Mouse (Mus musculus): Measurements from ENCODE around the gene Dennd4a.

Dennd4a gene

DNA sequence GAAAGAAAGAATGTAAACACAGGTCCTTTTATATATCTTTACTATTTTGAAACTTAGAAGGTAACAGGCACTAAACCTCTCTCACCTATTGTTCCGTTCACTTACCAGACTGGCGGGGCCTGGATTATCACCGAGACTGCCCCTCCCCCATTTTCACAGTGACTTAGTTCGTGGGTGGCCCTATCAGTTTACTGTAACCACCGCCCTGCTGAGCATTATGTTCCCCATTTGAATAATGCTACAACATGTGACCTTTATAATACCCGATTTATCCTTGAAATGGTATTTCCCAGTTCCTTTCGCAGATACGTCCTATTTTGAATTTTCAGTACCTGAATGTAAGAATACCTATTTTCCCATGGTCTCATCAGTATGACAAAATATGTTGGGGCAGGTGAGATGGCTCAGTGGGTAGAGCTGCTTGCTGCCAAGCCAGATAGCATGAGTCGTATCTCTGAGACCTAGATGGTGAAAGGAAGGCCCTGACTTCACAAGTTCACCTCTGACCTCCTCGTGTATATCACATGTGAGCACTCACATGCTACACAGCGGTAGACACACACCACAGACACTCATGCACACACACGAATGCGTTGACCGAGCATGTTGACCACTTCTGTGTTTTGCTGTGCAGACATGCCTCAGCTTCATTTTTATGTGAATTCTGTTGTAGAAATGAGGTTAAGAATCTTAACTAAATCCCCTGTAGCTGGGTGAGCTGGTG lies 93.9 kb downstream of the Dennd4a start:
- CTCF ChIA-PET: interaction anchor here (0.9 kb wide), 1 partner anchor 23 kb away, joined by 4 read pairs; no protein-coding TSS in a partner anchor

DNA sequence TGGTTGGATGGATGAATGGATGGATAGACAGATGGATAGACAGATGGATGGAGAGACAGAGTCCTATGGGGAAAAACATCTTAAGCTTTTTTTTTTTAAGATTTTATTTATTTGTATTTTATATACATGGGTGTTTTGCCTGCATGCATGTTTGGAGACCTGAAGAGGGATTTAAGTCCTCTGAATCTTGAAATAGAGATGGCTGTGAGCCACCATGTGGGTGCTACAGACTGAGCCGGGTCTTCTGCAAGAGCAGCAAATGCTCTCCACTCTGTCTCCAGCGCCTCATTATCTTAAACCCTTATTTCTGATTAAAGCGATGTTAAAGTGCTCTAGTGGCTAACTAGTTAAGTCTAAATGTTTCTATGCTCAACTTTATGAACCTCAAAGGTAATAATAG lies 96.3 kb downstream of the Dennd4a start:
- CTCF ChIA-PET: no interaction called here

DNA sequence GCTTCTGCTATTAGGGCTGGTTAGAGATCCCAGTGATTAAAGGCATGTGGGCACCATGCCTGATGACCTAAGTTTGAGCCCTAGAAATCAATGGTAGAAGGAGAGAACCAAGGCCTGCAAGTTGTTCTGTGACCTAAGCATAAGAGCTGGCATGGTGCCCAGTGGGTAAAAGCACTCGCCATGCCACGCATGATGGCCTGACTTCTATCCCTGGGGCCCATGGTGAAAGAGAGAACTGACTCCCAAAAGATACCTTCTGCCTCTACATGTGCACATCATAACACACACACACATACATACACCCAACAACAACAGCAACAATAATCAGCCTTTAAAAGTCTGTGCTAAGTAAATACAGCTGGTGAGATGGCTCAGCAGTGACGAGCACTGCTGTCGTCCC lies 102.3 kb downstream of the Dennd4a start:
- CTCF ChIA-PET: interaction anchor here (1.3 kb wide), 1 partner anchor 9 kb away, joined by 25 read pairs; no protein-coding TSS in a partner anchor

DNA sequence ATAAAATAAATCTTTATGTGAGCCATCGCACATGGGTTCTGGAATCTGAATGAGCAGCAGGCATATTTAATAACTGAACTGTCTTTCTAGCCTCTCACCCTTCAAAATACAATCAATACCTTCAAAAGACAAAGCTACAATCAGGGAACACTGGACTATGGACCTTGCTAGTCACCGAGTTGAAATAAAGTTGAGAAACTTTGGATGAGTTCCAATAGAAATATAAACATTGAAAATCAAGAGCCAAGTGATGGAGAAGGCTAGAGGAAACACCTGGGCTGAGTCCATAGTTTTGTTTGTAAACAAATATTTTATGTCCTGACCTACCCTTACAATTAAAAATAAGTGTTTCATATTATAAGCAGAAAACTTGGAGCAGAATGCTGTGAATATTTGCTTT lies 102.8 kb downstream of the Dennd4a start:
- CTCF ChIA-PET: interaction anchor here (1.3 to 1.6 kb wide), 2 partner anchors 10 to 20 kb away, joined by 8 to 25 read pairs; no protein-coding TSS in a partner anchor

DNA sequence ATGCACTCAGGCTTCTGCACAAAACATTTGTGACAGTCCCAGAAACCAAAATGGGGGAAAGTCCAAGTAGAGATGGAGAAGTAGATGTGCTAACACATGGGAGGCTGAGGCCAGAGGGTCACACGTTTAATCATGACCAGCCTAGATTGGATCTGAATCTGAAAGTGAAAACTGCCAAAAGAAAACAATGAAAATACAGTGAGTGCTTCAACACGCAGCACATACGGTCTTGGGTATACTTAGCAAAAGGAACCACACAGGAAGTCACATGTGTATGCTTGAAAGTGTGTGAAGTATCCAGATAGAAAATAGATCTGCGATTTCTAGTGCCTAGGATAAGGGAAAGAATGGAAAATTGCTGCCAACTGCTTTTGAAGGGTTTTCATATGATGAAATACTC lies 103.5 kb downstream of the Dennd4a start:
- CTCF ChIA-PET: interaction anchor here (1.6 kb wide), 1 partner anchor 19 kb away, joined by 8 read pairs; no protein-coding TSS in a partner anchor

DNA sequence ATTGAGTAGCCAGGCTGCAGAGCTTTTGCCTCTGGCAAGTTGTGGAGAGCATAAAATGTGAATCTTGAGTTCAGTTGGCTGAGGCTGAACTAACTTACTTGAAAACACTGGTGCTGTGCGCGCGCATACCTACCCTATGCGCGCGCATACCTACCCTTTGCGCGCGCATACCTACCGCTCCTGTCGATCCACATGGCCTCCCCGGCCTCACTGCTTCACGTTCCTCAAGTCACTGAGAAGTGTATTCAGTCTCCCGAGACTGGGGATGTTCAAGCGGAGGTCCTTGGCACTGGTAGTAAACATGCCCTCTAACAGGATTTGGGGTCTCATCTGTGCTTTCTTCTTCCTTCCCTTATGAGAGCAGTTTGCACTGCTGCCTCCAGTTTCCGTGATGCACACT lies 107.4 kb downstream of the Dennd4a start:
- CTCF ChIA-PET: no interaction called here

DNA sequence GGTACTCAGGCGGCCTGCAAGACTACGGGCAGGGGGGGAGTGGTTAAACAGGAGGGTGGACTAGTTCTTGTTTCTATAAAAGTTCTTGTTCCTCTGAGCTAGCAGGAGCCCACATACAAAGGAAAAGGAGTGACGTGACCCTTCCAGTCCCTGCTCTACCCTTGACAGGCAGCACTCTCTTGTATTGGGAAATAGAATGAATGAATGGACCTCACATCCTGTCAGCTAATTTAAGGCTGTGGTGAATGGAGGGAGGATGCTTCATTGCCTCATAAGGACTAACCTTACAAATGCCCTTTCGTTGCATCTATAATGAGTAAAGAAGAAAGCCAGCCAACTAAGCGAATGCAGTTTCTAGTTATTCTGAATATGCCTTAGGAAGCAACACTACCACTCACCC lies 114.6 kb downstream of the Dennd4a start:
- CTCF ChIA-PET: no interaction called here

DNA sequence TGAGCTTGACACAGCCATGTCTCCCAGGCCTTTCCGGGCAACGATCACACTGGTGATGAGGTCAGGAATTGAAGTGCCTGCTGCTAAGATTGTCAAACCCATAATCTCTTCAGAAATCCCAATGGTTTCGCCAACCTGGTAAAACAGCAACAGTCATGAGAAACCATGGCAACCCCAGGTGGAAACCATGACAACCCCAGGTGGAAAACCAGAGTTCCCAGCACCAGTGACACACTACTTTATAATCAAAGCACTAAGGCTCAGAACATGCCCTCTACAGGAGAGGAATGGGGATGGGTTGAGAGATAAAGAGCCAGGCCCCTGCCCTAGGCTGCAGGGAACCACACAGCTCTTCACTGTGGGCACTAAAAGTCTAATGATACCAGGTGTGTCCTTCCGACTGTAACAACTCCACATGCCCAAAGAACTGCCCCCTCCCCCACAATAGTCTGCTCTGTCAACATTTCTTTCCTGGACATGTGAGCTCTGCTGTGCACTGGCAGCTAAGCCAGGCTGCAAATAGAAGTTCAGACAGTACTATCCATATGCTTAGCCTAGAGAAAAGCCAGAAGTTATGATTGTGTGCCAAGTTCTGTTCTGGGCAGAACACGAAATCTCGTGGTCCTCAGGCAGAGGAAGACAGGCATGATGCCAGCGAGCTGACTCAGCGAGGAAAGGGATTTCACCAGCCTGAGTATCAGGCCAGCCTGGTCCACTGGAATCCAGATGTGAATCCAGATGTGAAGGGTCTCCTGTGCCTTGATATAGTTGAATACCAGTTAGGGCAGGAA lies 115.3 kb downstream of the Dennd4a start:
- CTCF ChIA-PET: no interaction called here

DNA sequence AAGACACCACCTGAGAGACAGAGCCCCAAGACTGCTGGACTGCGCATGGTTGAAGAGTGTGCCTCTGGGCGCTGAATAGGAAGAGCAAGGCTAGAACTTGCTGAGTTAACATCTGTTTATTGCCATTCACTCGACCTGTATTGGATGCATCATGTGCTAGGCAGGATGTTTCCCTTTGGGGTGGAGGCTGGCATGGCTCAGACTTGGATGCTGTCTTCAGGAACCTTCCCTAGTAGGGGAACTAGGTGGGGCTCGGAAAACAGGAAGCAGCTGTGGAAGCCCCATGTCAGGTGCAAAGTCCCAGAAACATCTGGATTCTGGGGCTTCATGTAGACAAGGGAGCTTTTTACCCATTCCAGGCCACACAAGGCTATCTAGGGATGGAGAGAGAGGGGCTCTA lies 119.1 kb downstream of the Dennd4a start:
- CTCF ChIA-PET: no interaction called here

DNA sequence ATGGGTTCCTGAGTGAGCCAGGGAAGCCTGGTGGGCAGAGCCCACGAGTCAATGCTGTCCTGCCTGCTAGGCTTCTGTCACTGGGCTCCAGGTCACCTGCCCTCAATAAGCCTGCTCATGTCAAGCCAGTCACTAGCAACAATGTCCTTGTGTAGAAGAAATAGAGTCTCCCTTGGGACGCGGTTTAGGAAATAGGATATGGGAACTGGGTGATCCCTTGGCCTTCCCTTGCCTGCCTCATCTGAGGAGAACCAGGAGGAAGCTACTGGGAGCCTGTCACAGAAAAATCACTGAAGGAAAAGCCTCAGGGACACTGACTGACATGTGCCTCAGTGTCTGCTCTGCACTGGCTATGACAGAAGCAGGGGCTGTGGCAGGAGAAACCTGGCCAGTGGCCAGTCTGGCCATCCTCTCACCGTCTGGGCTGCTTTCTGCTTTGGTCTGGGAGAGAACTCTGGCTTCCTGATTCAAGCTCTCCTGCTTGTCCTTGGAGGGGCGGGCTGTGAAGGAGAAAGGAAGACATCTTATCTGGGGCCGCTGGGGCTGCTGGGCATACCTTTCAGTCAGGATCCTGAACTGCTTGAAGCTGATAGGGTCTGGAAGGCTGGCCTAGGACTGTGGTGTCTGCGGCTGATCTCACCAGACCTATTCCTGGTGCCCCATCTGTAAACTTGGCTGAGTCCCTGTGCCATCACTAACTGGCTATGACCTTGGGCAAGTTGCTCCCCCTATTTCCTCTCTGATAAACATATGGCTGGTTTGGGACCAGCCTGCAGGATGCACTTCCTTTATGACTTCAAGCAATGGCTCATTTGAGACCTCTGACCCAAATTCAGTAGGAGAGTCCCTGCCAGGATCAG lies 120.8 kb downstream of the Dennd4a start:
- CTCF ChIA-PET: no interaction called here

DNA sequence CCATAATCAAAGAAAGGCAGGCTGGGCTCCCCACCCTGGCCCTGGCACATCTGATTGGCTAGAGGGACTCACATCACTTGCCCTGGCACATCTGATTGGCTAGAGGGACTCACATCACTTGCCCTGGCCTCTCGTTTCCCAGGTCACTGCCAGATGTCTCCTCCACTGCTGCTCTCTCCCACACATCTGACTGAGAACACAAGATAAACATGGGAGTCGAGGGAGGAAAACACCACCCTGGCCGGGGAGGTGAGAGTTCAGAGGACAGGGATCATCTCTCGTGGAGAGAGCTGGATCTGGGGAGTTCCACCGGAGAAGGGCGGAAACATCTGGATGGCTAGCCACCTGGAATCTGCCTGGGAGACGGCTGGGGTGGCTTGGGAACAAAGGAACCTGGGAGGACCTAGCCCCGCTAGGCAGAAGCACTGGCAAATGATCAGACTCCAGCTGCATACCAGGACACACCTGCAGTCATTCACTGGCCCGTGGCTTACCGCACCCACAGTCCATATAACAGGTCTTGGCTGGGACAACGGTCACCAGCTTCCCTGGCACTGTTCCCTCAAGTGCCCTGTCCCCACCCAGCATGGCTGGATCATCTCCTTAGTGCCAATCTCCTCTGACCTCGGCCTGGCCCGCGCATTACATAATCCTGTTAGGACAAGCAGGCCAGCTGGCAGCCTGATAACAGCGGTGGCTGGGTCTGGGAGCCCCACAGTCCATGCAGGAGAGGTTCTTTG lies 123.0 kb downstream of the Dennd4a start:
- CTCF ChIA-PET: interaction anchor here (0.7 kb wide), 2 partner anchors 12 to 19 kb away, joined by 3 to 8 read pairs; no protein-coding TSS in a partner anchor

DNA sequence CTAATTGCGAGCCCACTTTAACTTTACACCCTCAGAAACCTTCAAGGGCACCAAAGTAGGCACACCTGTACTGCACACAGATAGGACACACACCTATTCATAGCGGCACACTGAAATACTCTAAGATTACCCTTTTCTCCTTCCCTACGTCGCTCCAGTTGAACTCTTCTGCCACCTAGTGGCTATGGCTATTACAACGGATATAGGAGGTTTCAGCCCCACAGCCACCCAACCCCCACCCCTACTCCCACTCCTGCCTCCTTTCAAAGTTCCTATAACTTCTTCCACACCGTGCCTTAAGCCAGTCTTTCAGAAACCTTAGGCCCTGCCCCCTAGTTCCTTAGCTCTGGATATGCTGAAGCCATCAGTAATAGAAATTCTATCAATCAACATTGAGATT lies 125.4 kb downstream of the Dennd4a start:
- CTCF ChIA-PET: interaction anchor here (0.7 kb wide), 1 partner anchor 152 kb away, joined by 6 read pairs; no protein-coding TSS in a partner anchor

DNA sequence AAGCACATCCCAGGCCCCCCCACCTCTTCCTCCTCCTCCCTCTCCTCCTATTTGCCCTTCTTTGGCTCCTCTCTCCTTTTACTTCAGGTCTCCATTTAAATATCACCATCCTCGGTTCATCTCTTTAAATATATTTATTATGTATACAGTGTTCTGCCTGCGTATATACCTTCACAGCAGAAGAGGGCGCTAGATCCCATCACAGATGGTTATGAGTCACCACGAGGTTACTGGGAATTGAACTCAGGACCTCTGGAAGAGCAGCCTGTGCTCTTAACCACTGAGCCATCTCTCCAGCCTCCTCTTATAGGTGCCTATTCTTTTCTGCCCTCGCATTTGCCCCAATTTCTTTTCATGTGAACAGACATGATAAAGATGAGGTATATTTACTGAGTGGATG lies 126.4 kb downstream of the Dennd4a start:
- CTCF ChIA-PET: no interaction called here

DNA sequence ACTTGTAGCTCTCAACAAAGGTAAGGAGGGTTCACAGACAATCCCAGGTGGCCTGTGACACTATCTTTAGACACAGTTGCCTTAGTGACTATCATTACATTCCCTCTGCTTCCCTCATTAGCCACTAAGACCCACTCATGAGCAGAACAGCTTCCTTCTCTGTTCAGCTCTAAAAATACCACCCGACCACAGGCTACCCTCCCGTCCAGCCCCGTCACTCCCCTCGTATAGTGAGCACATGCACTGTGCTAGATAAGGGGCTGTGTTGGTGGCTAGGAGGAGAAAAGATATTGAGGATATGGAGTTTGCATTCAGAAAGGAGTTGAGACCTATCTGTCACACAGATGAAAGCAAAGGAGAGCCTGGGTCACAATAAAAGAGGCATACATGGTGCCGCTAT lies 127.4 kb downstream of the Dennd4a start:
- CTCF ChIA-PET: no interaction called here

DNA sequence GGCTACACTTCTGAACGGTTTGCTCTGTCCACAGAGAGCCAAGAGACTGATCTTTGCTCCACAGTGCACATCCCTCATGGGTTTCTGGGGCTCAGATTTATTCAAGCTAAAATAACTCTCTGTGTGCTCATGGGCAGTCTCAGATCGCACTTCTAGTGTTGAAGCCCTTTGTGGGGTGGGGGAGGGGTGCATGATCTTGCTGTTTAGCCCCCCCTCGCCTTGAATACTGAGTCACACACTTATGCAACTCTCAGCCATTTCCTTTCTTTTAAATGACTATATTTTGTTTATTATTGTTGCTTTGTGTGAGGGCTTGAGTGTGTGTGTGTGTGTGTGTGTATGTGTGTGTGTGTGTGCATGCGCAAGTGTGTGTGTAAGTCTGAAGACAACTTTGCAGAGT lies 128.1 kb downstream of the Dennd4a start:
- CTCF ChIA-PET: no interaction called here

DNA sequence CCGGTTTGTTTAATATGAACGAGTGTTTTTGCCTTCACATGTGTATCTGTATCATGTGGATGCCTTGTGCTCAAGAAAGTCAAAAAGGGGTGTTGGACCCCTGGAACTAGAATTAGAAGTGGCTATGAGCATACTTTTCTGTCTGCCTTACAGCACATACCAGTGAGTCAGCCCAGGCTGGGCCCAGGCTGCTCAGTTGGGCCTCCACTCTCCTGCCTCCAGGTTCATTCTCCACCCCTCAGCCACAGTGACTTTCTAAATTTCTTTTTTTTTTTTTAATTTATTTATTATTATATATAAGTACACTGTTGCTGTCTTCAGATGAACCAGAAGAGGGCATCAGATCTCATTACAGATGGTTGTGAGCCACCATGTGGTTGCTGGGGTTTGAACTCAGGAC lies 128.7 kb downstream of the Dennd4a start:
- CTCF ChIA-PET: no interaction called here

DNA sequence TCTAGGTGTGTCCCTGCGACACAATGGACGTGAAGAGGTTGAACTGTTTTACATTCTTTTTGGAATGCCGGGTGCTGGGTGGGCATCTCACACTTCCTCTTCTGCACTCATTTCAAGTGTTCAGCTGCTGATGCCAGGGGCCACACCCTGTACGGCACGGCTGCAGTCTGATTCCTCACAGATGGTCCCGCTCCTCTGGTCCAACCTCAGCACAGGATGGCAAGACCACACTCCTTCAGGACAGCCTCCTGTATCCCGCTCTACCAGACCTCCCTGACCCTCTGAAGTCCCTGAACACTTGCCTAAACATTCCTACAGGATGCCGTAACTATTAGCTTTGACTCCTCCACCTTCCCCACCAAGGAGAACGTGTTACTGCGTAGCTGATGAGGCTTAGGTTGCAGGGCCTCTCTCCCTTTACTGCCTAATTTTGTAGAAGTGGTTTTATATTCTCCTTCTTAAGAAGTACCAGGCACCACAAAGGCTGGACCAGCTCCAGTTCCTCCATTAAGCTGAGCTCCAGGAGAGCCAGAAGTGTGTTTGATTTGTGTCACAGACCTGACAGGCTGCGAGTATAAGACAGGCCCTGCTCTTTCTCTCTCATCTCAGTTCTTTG lies 129.7 kb downstream of the Dennd4a start:
- CTCF ChIA-PET: no interaction called here

DNA sequence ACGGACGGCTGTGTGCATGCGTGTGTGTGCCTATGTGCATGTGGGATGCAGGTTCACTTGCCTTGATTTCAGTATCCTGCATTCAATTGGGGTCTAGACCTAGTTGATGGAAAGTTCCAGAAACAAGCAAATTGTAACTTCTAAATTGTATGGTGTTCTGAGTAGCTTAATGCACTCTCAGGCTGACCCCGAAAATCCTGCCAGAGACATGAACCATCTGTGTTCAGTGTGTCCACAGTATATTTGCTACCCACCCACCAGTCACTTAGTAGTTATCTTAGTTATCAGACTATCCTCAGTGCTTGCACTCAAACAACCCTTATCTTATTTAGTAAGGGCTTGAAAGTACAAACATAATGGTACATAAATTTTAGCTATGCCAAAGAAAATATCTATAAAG lies 130.5 kb downstream of the Dennd4a start:
- CTCF ChIA-PET: no interaction called here

DNA sequence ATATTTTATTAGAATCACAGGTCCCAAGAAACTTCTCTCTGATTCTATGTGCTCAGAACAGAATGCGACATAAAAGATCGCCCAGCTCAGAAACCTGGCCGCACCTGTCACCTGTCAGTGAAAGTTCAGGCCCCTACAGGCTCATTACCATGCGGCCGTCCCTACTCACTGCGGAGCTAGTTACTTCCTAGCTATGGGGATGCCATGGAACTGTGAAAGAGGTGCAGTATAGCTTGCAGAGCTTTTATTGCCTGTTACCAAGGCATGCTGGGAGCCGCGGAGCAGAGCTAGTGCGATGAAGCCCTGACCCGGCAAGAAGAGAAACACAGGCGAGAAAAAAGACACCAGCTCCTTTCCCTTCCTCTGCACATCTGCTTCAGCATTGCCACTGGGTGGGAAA lies 132.9 kb downstream of the Dennd4a start:
- CTCF ChIA-PET: interaction anchor here (0.7 kb wide), 1 partner anchor 502 kb away, joined by 3 read pairs; no protein-coding TSS in a partner anchor

DNA sequence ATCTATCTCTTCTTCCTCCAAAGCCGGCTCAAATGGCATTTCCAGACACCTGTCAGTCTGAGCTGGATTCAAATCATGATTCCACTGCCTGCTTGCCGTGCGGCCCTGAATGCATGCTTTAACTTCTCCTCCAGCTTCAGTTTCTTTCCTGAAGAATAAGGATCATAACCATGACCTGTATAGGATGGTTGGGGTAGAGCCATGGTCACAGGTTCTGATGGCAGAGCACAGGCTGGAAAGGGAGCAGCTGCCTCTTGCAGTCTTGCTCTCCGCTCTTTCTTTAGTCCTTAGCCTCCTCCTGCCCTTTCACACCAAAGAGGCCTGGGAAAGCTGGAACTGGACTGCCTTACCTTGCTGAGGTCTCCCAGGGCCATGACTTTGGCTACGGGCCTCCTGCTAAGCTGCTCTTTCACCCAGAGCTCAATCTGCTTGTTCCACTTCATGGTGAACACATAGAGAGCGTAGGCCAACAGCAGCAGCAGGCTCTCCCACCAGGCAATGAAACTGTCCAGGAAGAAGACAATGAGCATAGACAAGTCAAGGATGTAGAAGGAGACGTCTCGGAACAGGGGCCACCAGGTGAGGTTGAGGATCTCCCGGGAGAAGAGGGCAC lies 136.4 kb downstream of the Dennd4a start:
- CTCF ChIA-PET: interaction anchor here (0.6 kb wide), 3 partner anchors 16 to 198 kb away, joined by 3 to 10 read pairs (median 5); no protein-coding TSS in a partner anchor
